Mouse (Mus musculus): ENCODE data around the gene Susd3.

Susd3 gene

GRCm38 (mm10) chr13:49187288-49188218 lies 61.0 kb downstream of the Susd3 start, which contains the start of gene Ninj1:
TSS of gene Ninj1 (plus strand) at chr13:49187485.
- DNase-seq (ENCODE audit: low spot score), result peak; percentile 80

GRCm38 (mm10) chr13:49186798-49187287 lies 61.7 kb downstream of the Susd3 start:
- DNase-seq (ENCODE audit: low spot score), result no peak

GRCm38 (mm10) chr13:49183646-49184045 lies 64.9 kb downstream of the Susd3 start:
- no peak for DNase-seq (ENCODE audit: low spot score)

GRCm38 (mm10) chr13:49183161-49183560 lies 65.3 kb downstream of the Susd3 start:
- no peak for DNase-seq (ENCODE audit: low spot score)

GRCm38 (mm10) chr13:49181411-49181984 lies 67.0 kb downstream of the Susd3 start:
- DNase-seq (ENCODE audit: low spot score), result no peak

GRCm38 (mm10) chr13:49180691-49181090 lies 67.8 kb downstream of the Susd3 start:
- no peak for DNase-seq (ENCODE audit: low spot score)
